Mouse (Mus musculus) heart, adult 8-10 months (tissue): Measurements from ENCODE around the gene Zbtb8os. TPM values are rescaled to one million over a fixed set of nuclear protein-coding genes. Genes with fewer than 3 reads are reported as not detected.

Source experiments
- total RNA-seq, 4 experiments: library from RNA; stranded (reverse); gene quantifications; 2 replicates each; pipeline ENCODE4 v1.2.4; 2022

Gene Zbtb8os
- total RNA-seq, 4 experiments from 2014 or later, result 20.6 to 30.7 (median 27.4) TPM

Other genes starting within 250 kb of the Zbtb8os start
- not detected for gene Tmem54, start 230.1 kb upstream of the Zbtb8os start, total RNA-seq
- gene Hpca, start 213.7 kb upstream of the Zbtb8os start, total RNA-seq, result under 1 TPM in 3 of 4 experiments, not detected in 1; 0.22 to 0.44 (median 0.33) TPM
- gene Fndc5, start 198.7 kb upstream of the Zbtb8os start, total RNA-seq, result 100 to 1,000 TPM; 334 to 410 (median 360) TPM
- gene S100pbp, start 146.0 kb upstream of the Zbtb8os start, total RNA-seq, result 10 to 100 TPM in 3 of 4 experiments, 1 to 10 TPM in 1; 8.2 to 15.2 (median 12.1) TPM
- 10 to 100 TPM; 24.9 to 35.0 (median 29.2) TPM for gene Yars, start 145.9 kb upstream of the Zbtb8os start, total RNA-seq
- gene C77080, start 74.3 kb upstream of the Zbtb8os start, total RNA-seq, result 1 to 10 TPM; 2.8 to 4.0 (median 3.2) TPM
- 10 to 100 TPM; 19.5 to 31.7 (median 25.4) TPM for gene Sync, start 48.1 kb upstream of the Zbtb8os start, total RNA-seq
- gene Rbbp4, start 325 bp upstream of the Zbtb8os start, total RNA-seq, result 10 to 100 TPM; 57.2 to 73.7 (median 65.6) TPM
- gene Zbtb8a, start 42.4 kb downstream of the Zbtb8os start, total RNA-seq, result 1 to 10 TPM; 2.1 to 3.7 (median 3.1) TPM
- gene Zbtb8b, start 105.2 kb downstream of the Zbtb8os start, total RNA-seq, result under 1 TPM; 0.09 to 0.14 (median 0.09) TPM
- 10 to 100 TPM; 50.3 to 54.6 (median 53.3) TPM for gene Bsdc1, start 125.9 kb downstream of the Zbtb8os start, total RNA-seq
- not detected for gene Tssk3, start 155.3 kb downstream of the Zbtb8os start, total RNA-seq
- not detected for gene Fam229a, start 155.5 kb downstream of the Zbtb8os start, total RNA-seq
- 1 to 10 TPM; 2.3 to 3.3 (median 3.2) TPM for gene Marcksl1, start 177.9 kb downstream of the Zbtb8os start, total RNA-seq
- gene Hdac1, start 207.0 kb downstream of the Zbtb8os start, total RNA-seq, result 10 to 100 TPM; 11.4 to 15.0 (median 12.8) TPM
- gene Lck, start 237.9 kb downstream of the Zbtb8os start, total RNA-seq, result 1 to 10 TPM in 1 of 4 experiments, under 1 TPM in 2, not detected in 1; 0.14 to 1.3 (median 0.53) TPM
- under 1 TPM in 2 of 4 experiments, not detected in 2; 0.35 to 0.55 TPM for gene Fam167b, start 242.9 kb downstream of the Zbtb8os start, total RNA-seq